Mouse (Mus musculus): ENCODE results near the gene Clip1. TPM values are rescaled to one million over a fixed set of nuclear protein-coding genes. Genes with fewer than 3 reads are reported as not detected.
A peak's percentile ranks its signal among the peaks of the same experiment; 100 is the strongest.
"Not testable (repeated sequence)": the region's sequence is repeated elsewhere in the genome, so short reads cannot be mapped to it uniquely, and the experiment has no call there.

The Clip1 gene
- polyA plus RNA-seq (2015; fragmentation: Nextera tagmentation; extraction: Ambion mirVana): 30.6 and 33.7 TPM in 2 replicates

DNA sequence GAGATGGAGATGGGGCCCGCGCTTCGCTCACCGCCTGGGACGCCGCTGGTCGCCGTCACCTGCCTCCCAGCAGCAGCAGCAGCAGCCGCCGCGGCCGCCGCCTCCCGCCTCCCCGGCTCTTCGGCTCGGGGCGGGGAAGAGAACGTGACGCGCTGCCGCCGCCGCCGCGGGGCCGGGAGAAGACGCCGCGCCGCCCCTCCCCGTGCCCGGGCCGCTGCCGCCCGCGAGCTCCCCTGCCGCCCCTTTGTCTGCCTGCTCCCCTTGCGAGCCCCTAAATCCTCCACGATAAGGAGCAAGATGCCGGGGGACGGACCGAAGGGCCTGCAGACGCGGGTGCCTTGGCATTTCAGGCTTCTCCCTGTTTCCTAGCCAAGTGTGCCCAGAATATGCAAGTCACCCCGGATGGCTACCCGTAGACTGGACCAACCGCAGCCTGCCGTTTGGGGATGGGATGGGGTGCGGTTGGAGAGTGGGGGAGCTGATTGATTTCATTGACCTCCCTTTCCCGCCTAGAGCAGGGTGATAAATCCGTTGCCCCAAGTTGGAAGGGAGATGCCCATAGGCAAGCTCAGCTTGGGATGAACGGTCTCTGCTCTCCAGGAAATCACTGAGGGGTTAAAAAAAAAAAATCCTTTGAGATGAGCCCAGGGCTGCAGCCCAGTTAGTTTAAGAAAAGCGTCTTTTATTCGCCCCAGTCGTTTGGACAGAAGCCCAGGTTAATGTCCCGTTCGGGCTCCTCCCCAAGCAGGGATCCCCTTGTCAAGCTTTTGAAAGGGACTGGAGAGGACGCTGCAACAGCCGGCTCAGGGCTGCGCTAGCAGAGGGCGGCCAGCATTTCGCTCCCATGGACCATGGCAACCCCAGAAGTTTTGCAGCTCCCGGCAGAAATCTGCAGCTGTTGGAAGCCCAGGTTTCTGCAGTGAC, at the start of gene Clip1:
Gene Clip1 (minus strand): TSS at position 398 of the 924 bp plus-strand sequence.
- peak; percentile 70 for DNase-seq (ENCODE audit: low spot score)

DNA sequence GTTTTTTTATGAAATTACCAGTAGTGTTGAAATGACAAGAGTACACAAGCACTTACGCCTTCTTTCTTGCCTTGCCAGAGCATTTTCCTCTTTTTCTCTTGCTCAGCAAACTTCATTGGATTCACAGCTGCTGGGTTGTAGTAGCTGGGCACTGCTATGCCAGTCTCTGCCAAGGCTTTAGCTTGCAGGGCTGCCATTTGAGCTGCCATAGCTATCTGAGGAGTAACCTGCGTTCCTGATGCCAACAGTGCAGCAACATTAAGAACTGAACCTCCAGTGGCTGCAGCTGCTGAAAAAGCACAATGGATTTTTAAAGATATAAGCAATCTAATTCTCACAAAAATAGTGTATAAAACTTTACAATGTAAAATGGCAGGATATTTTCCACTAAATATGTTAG, 46.6 kb upstream of the Clip1 start:
- no peak for DNase-seq (ENCODE audit: low spot score)

DNA sequence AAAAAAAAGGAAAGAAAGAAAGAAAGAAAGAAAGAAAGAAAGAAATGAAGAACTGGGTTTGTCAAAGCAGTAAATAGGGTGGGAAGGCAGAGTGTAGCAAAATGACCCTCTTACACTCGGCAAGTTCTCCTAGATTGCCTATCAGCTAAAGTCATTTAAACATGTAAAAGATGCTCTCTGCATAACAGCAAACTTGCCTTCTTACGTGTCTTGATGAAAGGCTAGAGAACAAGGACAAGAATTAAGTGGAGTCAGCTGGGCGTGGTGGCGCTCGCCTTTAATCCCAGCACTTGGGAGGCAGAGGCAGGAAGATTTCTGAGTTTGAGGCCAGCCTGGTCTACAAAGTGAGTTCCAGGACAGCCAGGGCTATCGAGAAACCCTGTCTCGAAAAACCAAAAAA, 39.4 kb upstream of the Clip1 start:
- not testable (repeated sequence) for DNase-seq (ENCODE audit: low spot score)

DNA sequence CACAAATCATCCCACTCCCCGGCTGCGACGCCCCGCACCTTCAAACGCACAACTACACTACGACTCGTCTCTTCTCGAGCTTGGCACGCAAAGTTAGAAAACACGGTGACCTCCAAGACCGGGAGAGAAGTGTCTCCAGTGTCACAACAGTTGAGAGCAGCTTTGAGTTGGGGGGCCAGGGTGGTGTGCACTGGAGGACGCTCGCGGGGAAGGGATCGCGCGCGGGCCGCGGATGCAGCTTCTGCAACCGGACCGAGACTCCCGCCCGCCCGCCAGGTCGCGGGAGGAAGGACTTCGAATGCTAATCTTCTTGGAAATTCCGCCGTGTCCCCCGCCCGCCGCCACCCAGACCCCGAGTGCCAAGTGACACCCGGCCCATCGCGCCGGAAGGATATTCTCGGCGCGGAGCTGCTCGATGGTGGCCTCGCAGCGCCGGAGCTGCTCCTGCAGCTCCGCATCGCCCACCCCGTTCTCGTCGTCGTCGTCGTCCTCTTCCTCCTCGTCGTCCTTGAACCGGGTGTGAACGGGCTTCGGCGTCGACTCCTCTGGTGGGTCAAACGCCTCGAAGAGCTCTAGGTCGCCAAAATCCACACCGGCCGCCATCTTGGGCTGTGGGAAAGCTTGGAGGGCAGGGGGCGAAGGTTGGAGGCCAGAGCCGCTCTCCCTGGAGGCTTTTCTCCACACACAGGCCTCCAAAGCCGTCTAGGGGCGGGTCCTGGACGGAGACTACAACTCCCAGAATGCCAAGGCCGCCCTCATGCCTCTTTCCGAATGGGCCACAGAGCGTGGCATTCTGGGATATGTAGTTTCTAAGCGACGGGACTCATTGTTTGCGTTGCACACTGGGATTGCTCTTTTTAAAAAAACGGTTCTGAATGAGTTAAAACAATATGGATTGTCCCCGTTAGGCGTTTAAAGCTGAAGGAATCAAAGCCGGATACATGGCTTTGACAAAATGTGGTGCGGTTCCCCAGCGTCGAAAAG, 36.2 kb upstream of the Clip1 start, which contains the start of gene Zcchc8:
Gene Zcchc8 (minus strand): TSS at position 773 of the 984 bp plus-strand sequence.
- DNase-seq (ENCODE audit: low spot score): peak; percentile 98

DNA sequence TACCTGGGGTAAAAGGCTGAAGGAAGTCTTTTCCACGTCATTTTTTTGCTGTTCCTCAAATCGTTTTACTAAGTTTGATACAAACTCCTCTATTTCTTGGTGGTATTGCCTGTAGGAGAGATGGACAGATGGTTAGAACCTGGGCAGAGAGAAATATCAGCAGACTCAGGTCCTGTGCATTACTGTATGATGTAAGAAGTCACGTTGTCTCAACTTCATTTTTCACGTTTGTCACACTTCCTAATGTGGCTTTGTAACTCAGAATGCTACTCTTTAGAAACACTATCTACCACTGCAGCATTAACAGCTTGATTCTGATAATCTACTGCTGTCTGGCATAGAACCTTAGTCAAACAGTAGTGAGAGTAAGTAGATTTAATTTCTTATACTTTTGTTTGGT, 30.2 kb upstream of the Clip1 start:
- no peak for DNase-seq (ENCODE audit: low spot score)

DNA sequence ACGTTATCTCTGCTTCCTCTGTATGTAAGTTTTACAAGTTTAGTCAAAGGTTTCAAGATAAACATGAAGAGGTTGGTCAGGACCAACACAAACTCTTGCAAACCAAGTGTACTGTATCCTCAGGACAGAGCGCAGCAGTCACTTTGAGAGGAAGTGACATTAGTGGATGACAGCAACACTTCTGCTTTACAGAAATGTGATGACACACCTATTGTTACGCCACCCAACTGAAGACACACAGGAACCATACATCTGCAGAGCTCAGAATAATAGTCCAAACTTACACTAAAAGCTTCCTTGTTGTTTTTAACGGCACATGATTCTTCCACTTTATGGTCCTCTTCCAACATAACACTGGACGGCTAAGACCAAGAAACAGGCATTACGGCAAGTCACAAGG, 29.4 kb upstream of the Clip1 start:
- no peak for DNase-seq (ENCODE audit: low spot score)

DNA sequence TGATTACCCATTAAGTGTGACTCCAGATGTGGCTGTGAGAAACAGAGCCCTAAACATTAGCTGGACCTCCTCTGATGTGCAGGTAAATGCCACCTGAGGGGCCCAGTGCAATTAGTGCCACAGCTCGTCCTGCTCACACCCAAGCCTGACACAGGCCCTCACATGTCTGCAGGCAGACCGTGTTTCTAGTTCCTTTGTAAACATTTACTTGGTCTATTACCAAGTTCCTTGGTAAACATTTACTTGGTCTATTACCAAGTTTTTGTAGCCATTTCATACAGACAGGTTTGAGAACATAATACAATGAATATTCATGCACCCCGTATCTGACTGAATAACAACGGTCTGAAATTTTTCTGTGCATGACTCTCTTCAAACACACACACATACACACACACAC, 25.2 kb upstream of the Clip1 start:
- DNase-seq (ENCODE audit: low spot score): no peak

DNA sequence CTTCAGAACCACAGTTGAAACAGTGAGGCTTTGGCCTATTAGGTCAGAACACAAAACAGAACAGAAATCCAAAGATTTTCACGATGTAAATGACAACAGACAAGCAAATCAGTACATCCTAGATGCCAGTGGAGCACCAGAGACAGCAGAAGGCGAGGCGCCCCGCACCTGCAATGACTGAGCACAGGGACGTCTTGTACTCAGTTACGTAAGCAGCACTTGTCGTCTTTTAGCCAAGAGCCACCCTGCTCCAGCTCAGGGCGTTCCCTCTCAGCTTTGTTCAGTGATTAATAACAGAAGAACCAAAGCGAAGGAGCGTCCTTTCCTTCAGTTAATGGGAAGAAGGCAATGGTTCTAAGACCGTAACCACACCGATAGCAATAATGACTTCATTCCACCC, 24.2 kb upstream of the Clip1 start:
- DNase-seq (ENCODE audit: low spot score): no peak

DNA sequence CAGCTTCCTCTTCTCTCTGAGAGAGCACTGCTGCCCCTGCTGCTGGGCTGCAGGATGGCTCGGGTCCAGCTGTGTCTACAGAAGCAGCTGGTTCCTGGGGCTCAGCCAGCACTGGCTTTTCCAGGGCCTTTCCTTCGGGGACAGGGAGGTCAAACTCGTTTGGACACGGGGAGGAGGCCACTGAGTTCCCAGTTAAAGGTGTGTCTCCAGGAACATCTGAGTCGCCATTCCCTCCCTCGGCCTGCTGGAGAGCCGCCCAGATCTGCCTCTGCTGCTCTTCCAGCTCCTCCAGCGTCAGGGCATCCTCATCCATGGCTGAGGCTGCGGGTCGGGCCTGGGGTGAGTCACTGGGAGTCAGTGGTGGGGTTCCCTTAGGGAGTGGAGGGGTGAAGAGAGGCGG, 16.2 kb upstream of the Clip1 start:
- no peak for DNase-seq (ENCODE audit: low spot score)

DNA sequence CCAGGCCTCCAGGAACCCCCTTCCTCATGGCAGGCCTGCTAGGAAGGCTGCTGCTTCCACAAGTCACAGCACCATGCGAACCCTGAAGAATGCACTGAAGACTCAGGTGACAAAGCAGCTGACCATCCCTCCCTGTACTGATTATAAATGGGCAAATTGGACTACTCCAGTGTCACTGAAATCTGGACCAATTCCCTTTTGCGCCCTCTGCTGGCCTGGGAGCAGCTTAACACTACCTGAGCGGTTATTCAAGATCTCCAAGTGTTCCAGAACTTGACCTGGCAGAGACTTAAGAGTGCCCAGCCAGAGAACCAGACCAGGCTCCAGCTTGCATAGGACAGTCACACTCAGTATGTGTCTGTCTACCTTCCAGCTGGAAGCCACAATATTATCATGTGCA, 14.8 kb upstream of the Clip1 start:
- DNase-seq (ENCODE audit: low spot score): peak; percentile 73

DNA sequence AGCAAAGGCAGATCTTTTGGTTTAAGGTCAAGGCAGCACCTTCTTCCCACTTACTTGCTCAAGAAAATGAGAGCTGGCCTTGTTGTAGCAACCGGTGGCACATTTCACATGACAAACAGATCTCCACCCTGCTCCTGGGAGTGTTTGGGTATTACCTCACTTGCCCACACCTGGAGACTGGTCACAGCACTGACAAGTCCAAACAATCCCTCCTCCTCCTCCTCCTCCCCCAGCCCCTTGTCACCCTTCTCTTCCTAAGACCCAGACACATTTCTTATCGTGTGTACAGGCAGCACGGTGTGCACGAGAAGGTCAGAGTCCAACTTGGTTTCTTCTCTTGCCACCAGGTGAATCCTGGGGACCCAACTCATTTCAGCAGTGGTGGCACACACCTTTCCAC, 12.5 kb upstream of the Clip1 start:
- no peak for DNase-seq (ENCODE audit: low spot score)

DNA sequence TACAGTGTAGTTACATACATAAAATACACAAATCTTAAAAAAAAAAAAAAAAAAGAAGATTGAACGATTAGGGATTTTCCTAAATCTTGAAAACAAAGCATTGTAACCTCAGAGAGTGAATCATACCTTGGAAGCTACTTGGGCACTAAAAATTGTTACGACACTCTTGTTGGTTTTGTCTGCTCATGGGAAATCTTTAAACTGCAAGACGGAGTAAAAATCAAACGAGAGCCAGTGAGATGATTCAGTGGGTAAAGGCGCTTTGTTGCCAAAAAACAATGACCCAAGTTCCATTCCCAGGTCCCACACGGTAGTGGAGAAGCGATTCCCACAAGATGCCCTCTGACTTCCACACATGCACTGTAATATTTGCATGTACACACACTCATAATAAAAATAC, 11.8 kb upstream of the Clip1 start:
- no peak for DNase-seq (ENCODE audit: low spot score)

DNA sequence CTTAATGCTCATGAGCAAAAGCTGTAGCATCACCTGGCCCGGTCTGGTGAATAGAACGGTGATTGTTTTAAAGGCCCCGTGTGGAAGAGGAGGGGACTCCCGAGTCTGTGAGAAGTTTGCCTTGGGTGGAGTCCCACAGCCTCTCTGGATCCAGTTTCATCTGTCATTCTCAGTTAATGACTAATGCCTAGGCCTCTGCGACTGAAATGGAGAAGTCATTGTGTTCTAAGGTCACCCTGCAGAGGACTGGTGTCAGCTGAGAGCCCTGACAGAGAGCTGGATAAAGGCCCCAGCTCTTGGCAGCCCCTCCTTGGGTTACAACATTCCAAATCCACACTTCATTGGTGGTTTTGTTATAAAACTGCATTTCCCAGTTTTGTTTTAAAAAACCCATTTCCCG, 10.1 kb upstream of the Clip1 start:
- no peak for DNase-seq (ENCODE audit: low spot score)

DNA sequence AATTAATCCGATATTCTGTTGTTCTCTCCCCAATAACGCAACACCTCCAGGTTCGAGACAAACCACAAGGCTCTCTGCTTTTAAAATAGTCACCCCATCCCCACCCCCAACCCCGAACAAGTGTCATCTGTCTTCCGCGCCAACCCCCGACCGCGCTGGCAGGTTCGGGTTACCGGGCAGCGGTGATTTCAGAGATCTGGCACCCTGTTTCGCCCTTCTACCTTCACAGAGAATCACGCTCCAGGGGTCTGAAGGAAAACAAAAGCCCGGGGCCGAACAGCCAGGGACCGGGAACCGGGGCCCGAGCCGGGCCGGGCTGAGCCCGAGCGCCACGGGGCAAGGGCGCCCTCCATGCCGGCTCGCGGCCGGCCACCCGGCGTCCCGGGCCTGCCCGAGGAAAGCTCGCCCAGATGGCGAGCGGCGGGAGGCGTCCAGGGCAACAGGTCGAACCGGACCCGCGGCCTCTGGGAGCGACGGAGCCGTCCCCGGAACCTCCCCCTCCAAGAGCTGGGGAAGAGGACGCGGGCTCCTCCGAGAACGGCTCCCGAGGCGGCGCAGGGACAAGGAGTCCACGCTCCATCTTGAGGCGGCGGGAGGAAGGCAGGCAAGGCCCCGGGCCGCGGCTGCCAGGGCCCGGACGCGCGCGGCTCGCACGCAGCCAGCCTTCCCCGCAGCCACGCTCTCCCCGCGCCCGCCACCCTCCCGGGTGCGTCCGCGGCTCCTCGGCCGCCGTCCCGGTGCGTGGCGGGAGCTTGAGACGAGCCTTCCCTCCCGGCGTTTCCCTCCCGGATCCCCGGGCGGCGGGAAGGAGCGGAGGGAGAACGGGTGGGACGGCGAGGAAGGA, 819 bp downstream of the Clip1 start:
- peak; percentile 52 for DNase-seq (ENCODE audit: low spot score)

DNA sequence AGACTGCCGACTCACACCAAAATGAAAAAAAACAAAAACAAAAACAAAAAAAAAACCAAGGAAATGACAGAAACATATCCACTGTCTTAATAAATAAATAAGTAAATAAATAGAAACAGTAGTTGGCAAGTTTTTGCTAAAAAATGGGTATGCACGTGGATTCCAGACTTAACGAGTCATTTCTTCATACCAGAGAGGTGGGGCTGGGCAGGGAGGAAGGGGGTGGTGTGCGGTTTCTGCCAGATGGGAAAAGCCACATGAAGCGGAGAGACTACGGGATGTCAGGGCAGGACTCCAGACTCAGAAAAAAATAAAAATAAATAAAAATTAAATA, 1.4 kb downstream of the Clip1 start:
- DNase-seq (ENCODE audit: low spot score): no peak

DNA sequence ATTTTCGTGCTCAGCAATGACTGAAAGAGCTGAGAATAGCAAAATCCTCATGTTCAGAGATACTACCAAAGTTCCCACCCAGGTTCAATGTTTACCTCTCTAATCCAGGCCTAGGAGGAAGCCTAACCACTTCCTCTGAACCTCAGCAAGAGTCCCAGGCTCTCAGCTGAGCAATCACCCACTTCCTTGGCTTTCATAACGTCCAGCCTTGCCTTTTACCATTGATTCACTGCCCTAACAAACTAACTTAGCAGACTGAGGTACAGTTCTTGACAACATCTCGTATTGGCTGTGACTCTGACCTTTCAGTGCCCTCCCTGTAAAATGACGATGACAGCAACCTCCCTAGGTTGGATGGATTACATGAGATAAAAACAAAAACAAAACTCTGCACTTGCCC, 2.0 kb downstream of the Clip1 start:
- peak; percentile 66 for DNase-seq (ENCODE audit: low spot score)

DNA sequence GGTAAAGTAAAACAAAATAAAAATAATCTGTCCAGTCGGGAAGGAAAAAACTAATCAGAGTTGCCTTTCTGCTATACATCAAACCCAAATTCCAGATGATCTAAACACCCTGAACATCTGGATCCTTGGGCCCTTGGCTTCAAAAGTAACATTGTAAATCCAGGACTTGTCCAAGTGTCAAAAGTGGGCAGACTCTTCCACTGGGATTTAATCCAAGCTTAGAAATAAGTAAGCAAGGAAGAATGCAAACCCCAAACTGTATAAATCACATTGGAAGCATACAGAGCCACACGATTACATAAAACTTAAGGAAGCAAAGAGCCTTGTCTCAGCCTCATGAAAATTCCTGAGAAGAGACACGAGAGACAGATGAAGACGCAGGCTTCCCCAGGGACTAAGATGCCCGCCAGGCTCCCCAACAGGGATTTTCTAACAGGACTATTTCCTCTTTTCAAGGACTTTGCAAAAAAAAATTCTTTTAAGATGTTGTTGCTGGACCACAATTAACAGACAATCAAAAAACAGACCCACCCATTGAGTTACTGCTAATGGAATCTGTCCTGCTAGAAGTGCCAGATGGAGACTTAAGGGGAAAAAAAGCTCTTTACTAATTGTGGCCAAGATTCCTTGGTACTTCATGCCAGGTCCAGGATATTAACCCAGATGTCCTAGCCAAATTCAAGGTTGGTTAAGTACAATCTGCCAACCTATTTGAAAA, 4.7 kb downstream of the Clip1 start:
- DNase-seq (ENCODE audit: low spot score): no peak

DNA sequence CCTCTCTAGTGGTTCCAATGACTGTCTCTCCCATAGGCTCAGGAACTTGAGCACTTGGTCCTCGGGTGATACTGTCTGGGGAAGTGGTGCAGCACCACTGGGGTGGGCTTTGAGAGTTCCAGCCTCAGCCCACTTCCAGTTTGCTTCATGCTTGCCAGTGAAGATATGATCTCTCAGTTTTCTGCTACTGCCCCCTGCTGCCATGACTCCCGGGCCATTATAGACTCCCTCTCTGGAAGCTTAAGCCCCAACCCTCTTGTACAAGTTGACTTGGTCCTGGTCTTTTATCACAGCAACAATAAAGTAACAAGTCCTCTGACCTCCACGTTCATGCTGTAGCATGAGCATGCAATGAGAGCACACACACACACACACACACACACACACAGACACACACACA, 5.3 kb downstream of the Clip1 start:
- no peak for DNase-seq (ENCODE audit: low spot score)

DNA sequence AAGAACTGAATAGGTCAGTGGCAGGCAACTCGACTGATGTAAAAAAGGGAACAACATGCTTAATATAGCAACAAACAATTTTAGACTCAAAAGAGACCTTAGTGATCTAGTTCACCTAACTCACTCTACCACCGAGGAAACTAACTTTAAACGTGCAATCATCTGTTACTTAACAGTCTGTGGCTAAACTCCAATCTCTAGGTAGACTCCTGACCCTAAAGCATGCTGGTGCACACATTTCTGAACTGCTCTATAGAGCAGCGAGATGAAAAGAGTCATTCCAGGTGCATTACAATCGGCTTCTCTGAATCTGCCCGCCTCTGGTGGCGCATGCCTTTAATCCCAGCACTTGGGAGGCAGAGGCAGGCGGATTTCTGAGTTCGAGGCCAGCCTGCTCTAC, 8.7 kb downstream of the Clip1 start:
- no peak for DNase-seq (ENCODE audit: low spot score)

DNA sequence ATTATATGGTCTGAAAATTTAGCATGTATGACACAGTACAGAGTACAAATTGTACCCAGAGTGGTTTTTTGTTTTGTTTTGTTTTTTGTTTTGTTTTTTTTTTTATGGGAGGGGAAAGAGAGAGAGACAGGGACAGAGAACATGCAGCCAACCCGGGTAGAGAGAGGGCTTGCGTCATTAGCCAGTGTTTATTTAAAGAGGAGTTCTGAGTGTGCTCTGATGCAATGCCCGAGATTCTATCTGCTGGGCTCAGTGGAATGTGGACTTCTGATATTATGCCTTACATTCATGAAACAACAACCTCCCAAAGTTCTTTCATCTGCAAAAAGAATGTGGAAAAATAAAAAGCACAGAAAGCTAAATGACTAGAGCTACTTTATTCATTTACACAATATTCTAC, 9.2 kb downstream of the Clip1 start:
- DNase-seq (ENCODE audit: low spot score): no peak

DNA sequence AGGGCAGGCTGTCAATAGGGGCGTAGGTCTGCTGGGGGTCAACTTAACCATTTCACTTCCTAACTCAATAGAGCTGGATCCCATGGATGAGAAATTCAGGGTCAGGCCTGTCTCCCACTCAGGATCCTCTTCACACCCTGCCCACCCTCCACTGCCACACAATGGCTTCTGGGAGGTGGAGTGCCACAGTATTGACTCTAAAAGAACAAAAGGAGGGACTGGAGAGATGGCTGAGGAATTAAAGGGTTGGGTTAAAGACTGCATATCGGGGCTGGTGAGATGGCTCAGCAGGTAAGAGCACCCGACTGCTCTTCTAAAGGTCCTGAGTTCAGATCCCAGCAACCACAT, 13.0 kb downstream of the Clip1 start:
- DNase-seq (ENCODE audit: low spot score): no peak
